Mouse (Mus musculus) spleen, postnatal 4 days (tissue): ENCODE measurements around the gene Sirt4.
"Not testable (repeated sequence)": the region's sequence is repeated elsewhere in the genome, so short reads cannot be mapped to it uniquely, and the experiment has no call there.

Experiments
- DNase-seq, 2 experiments: peaks; one replicate each; pipeline ENCODE4 v3.0.0; 2022; ENCODE audit warnings: low spot score in 2 of 2

The Sirt4 gene

GRCm38 (mm10) chr5:115483947-115484920 lies at the start of gene Sirt4:
Gene Sirt4 (minus strand): TSS chr5:115484725.
- peak; percentile 76 to 78 for DNase-seq

GRCm38 (mm10) chr5:115531671-115532270 lies 47.2 kb upstream of the Sirt4 start:
- peak; percentile 78 to 86 for DNase-seq

GRCm38 (mm10) chr5:115530447-115530809 lies 45.9 kb upstream of the Sirt4 start:
- peak in 1 of 2 experiments; percentile 44 for DNase-seq

- no peak for DNase-seq
These were observed 45.4 kb upstream of the Sirt4 start for GRCm38 (mm10) chr5:115529742-115530446.

- DNase-seq: no peak
These were observed 44.8 kb upstream of the Sirt4 start for GRCm38 (mm10) chr5:115529364-115529741.

- no peak for DNase-seq
These were observed 43.6 kb upstream of the Sirt4 start for GRCm38 (mm10) chr5:115528128-115528527.

- DNase-seq: no peak
These were observed 42.1 kb upstream of the Sirt4 start for GRCm38 (mm10) chr5:115526456-115527202.

- DNase-seq: no peak
These were observed 41.4 kb upstream of the Sirt4 start for GRCm38 (mm10) chr5:115525943-115526342.

- no peak for DNase-seq
These were observed 40.9 kb upstream of the Sirt4 start for GRCm38 (mm10) chr5:115525416-115525815.

- DNase-seq: no peak
These were observed 39.9 kb upstream of the Sirt4 start for GRCm38 (mm10) chr5:115524471-115524870.

GRCm38 (mm10) chr5:115523971-115524370 lies 39.4 kb upstream of the Sirt4 start:
- DNase-seq: no peak

- no peak for DNase-seq
These were observed 38.5 kb upstream of the Sirt4 start for GRCm38 (mm10) chr5:115522981-115523499.

- DNase-seq: no peak
These were observed 38.0 kb upstream of the Sirt4 start for GRCm38 (mm10) chr5:115522531-115522930.

- DNase-seq: no peak
These were observed 37.3 kb upstream of the Sirt4 start for GRCm38 (mm10) chr5:115521553-115522461.

- DNase-seq: no peak
These were observed 35.9 kb upstream of the Sirt4 start for GRCm38 (mm10) chr5:115520325-115520869.

- DNase-seq: not testable (repeated sequence)
These were observed 33.7 kb upstream of the Sirt4 start for GRCm38 (mm10) chr5:115518214-115518613.

GRCm38 (mm10) chr5:115517501-115517900 lies 33.0 kb upstream of the Sirt4 start:
- DNase-seq: no peak

GRCm38 (mm10) chr5:115516908-115517307 lies 32.4 kb upstream of the Sirt4 start:
- DNase-seq: no peak

- DNase-seq: peak in 1 of 2 experiments; percentile 55
These were observed 31.8 kb upstream of the Sirt4 start for GRCm38 (mm10) chr5:115516081-115516907.
